Mouse (Mus musculus) cerebellum, adult 2 months (tissue): ENCODE measurements around the gene Cdc14b. TPM values are rescaled to one million over a fixed set of nuclear protein-coding genes. Genes with fewer than 3 reads are reported as not detected.

ENCODE experiments used
- DNase-seq, 2 experiments: peaks; one replicate each; pipeline ENCODE4 v3.0.0; 2021
- H3K27ac ChIP-seq: fragments of 200-500 bp; 2 replicates; pipeline ENCODE4 v1.5.1; 2012; ENCODE audit warnings: low read length, control low read depth, inconsistent platforms; ENCODE audit not compliant: insufficient read depth
- H3K27me3 ChIP-seq: fragments of 200-500 bp; 2 replicates; pipeline ENCODE4 v1.6.1; 2012; ENCODE audit warnings: inconsistent platforms, mild to moderate bottlenecking, low read length, moderate library complexity; ENCODE audit not compliant: control insufficient read depth, insufficient read depth
- H3K4me1 ChIP-seq: fragments of 200-500 bp; 2 replicates; pipeline ENCODE4 v1.6.1; 2011; ENCODE audit warnings: low read length; ENCODE audit not compliant: control insufficient read depth, insufficient read depth
- H3K4me3 ChIP-seq: fragments of 200-500 bp; replicated peaks from 2 replicates; pipeline ENCODE3; 2011; ENCODE audit warnings: mild to moderate bottlenecking, low read depth, low read length, control low read depth; ENCODE audit not compliant: insufficient read depth
- CTCF ChIP-seq: fragments of 200-500 bp; IDR thresholded peaks from 2 replicates; pipeline ENCODE4 v1.5.1; 2011; ENCODE audit warnings: low read depth, mild to moderate bottlenecking, control low read depth, low read length, moderate library complexity, borderline replicate concordance; ENCODE audit not compliant: insufficient read depth
- POLR2A ChIP-seq: fragments of 200-500 bp; IDR thresholded peaks from 2 replicates; pipeline ENCODE4 v1.6.1; 2011; ENCODE audit warnings: low read length, control low read depth, borderline replicate concordance; ENCODE audit not compliant: insufficient read depth
- WGBS: fragments of 180-500 bp; shearing (Covaris S2); methylation state at CpG from one replicate; pipeline ENCODE4 v1.1.7; 2018; 5-methylcytosine and 5-hydroxymethylcytosine counted together
- polyA plus RNA-seq: library from polyadenylated mRNA; depleted of rRNA; stranded (reverse); fragments of >200 nt; gene quantifications from 2 replicates; pipeline ENCODE4 v1.2.3, GENCODE M21; 2012

Gene Cdc14b
- polyA plus RNA-seq, 1 experiment = 15.3 TPM

DNA sequence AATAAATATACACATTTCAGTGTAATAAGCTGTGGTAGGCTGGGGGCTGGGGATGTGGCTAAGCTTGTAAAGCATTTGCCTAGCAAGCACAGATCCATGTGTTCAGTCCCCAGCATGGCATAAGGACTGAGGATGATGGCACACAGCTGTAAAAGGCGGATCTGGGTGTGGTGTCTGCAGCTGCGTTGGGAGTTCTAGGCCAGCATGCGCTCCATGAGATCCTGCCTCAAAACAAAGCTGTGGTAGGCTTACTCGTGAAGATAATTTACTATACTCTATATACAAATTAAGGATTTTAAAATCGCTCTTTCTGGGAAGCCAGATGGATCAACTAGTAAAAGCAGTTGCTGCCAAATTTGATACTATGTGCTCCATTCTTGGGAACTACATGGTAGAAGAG lies 60.2 kb downstream of the Cdc14b start:
- no peak for DNase-seq
- Histone ChIP-seq H3K27ac (no peak overlapping the region), H3K27me3 (no peaks in the 10 kb centered on the region), H3K4me1 (no peaks in the 10 kb centered on the region), H3K4me3 (no peak overlapping the region)
- 95% methylated on average over 5 of the region's 5 CpGs for WGBS
- TF ChIP-seq CTCF (no peak), POLR2A (no peak)

DNA sequence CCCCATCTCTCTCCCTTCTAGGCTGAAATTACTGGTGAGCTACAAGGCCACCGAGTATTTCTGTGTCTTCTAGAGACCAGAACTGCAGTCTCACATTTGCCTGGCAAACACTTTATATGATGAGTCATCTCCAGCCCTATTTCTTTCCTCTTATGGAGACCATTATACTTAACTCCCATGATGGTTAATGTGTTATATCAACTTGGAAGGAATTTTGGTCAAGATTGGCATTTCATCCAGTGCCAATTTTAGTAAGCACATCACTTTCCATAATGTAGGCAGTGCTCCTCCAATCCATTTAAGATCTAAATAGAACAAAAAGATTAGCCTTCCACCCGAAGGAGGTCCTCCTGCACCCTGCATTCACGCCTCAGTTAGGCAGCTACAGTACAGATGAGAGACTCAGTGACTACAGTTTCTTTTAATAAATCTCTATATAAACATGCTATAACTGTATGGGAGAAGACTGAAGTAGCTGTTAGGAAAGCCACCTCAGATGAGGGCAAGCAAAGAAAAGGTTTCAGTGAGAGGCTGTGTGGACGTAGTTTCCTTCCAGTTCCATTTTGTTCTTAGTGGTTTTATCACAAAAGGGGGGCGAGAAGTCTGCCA lies 63.0 kb downstream of the Cdc14b start:
- Histone ChIP-seq H3K4me1 (no peaks in the 10 kb centered on the region), H3K27ac (no peak overlapping the region), H3K27me3 (no peaks in the 10 kb centered on the region), H3K4me3 (no peak overlapping the region)
- DNase-seq = no peak
- TF ChIP-seq CTCF (no peak), POLR2A (no peak)
- WGBS = 82% methylated on average over 5 of the region's 5 CpGs

DNA sequence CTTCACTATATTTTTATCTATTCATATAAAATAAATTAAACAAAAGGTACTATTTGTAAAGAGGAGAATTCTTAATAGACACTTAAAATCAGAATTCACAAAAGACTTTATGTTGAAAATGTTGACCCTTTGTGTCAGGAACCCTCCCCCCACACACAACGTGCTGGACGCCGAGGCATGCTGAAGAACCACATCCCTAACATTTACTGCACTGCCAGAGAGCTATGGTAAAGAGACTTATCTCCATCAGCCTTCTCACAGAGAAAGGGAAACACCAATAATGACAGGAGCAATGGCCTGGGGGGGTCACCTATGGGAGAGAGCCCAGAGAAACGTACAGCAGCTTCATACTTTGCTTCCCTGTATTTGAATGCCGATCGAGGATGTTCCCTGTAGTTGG lies 66.9 kb downstream of the Cdc14b start:
- H3K4me3 ChIP-seq = no peak overlapping the region
- H3K27me3 ChIP-seq = no peaks in the 10 kb centered on the region
- WGBS = 90% methylated on average over 6 of the region's 6 CpGs
- TF ChIP-seq POLR2A = no peak
- TF ChIP-seq CTCF = no peak
- DNase-seq = no peak
- no peaks in the 10 kb centered on the region for H3K4me1 ChIP-seq
- no peak overlapping the region for H3K27ac ChIP-seq

DNA sequence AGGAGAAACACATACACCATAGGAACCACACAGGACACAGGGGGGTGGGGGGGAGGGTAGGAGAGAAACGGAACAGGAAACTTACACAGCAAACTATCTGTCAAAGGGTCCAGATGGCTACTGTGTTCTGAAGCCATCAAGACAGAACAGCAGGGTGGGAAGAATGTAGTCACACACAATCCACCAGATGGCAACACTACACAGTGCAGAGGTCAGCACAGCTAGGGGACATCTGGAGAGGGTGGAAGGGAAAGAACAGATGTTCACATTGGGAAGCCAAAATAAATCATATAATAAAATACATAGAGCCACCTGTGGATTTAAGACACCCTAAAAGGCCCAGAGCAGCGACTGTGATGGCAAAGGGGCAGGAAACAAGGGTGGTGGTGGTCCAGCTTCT lies 69.9 kb downstream of the Cdc14b start:
- WGBS = 24% methylated on average over 2 of the region's 2 CpGs
- no peak for DNase-seq
- TF ChIP-seq CTCF (no peak), POLR2A (no peak)
- Histone ChIP-seq H3K27ac (no peak overlapping the region), H3K4me3 (no peak overlapping the region), H3K4me1 (no peaks in the 10 kb centered on the region), H3K27me3 (no peaks in the 10 kb centered on the region)

DNA sequence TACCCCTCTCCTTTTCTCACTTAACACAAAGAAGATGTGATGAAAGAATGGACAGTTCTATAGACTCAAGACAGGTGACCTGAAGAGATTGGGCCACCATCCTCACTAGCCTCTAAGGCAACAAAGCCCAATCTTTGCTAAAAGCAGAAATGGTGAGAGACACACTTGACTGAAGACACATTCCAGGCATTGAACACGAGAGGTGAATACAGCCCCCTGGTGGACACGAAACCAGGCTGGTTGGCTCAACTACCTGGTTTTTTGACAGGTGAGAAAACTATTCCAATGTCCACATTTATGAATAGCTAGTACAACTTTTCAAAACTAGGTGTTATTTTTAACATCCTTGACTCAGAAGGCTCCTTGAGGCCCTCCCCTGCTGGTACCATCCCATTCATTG lies 70.4 kb downstream of the Cdc14b start:
- 0 out of 2 replicates have a peak, but pooled peaks have one; percentile 25 for TF ChIP-seq CTCF
- no peak for TF ChIP-seq POLR2A
- H3K27me3 ChIP-seq = no peaks in the 10 kb centered on the region
- no peaks in the 10 kb centered on the region for H3K4me1 ChIP-seq
- H3K4me3 ChIP-seq = no peak overlapping the region
- no peak overlapping the region for H3K27ac ChIP-seq
- no peak for DNase-seq
- WGBS = 46% methylated on average over 2 of the region's 2 CpGs

DNA sequence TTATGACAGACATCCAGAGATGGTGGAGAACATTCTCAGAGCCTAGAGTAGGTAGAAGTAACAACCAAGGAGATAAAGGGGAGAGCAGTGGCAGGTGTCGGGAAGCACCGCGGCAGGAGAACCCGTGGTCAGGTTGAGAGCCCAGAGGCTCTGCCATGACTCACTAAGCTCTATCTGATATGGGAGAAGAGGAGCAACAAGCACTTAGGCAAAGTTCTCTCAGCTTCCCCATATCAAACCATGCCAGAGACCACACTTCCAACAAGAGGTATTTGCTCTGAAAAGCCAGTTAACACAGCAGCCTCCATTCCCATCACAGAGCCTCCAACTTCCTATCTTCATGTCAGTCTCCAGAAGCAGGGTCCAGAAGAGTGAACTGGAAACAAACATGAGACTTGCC lies 74.2 kb downstream of the Cdc14b start:
- TF ChIP-seq POLR2A = no peak
- no peak for TF ChIP-seq CTCF
- H3K27ac ChIP-seq = no peak overlapping the region
- DNase-seq = no peak
- H3K27me3 ChIP-seq = no peaks in the 10 kb centered on the region
- H3K4me3 ChIP-seq = no peak overlapping the region
- no peaks in the 10 kb centered on the region for H3K4me1 ChIP-seq
- WGBS = 95% methylated on average over 4 of the region's 4 CpGs

DNA sequence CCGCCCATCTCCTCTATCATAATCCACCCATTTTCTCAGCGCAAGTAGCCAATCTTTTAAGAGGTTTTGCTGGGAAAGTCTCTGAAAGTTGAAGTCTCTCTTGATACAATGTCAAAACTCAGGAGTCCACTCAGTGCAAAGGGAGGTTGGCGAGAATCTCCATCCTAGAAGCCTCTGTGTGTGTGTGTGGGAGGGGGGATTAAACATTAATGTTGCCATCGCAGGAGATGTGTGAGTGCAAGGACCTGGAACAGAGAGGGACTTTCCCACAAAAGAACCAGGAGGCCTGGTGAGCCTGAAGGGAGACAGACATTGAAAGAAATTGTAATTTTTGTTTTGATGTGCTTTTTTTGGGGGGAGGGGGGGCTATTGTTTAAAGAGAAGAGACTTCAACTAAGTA lies 76.8 kb downstream of the Cdc14b start:
- DNase-seq = no peak
- 88% methylated on average over 4 of the region's 4 CpGs for WGBS
- Histone ChIP-seq H3K4me3 (no peak overlapping the region), H3K27ac (no peak overlapping the region), H3K27me3 (no peaks in the 10 kb centered on the region), H3K4me1 (no peaks in the 10 kb centered on the region)
- TF ChIP-seq CTCF = no peak
- TF ChIP-seq POLR2A = no peak

DNA sequence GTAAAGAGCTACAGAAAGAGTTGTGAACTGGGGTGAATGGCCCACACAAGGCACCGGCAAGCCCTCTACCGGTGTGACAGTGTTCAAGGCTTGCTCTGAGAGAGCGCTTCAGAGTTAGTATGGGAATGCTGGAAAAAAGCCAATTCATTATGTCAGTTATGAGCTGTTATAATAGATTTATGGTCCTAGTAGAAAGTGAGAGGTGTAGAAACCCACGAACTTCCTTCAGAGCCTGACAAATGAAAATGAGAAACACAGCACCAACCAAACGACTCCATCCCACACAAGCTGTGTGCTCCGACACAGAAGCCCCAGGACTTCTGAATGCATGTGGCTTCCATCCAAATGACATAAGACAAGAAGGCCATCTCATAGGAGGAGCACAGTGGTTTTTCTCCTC lies 77.2 kb downstream of the Cdc14b start:
- H3K4me1 ChIP-seq = no peaks in the 10 kb centered on the region

More for the DNA sequence above, 77.2 kb downstream of the Cdc14b start:
- no peak for DNase-seq
- Histone ChIP-seq H3K27me3 (no peaks in the 10 kb centered on the region), H3K27ac (no peak overlapping the region), H3K4me3 (no peak overlapping the region)
- WGBS = 59% methylated on average over 6 of the region's 6 CpGs
- TF ChIP-seq CTCF (no peak), POLR2A (no peak)
